Mouse (Mus musculus): ENCODE data around the gene Rsad1.

DNA sequence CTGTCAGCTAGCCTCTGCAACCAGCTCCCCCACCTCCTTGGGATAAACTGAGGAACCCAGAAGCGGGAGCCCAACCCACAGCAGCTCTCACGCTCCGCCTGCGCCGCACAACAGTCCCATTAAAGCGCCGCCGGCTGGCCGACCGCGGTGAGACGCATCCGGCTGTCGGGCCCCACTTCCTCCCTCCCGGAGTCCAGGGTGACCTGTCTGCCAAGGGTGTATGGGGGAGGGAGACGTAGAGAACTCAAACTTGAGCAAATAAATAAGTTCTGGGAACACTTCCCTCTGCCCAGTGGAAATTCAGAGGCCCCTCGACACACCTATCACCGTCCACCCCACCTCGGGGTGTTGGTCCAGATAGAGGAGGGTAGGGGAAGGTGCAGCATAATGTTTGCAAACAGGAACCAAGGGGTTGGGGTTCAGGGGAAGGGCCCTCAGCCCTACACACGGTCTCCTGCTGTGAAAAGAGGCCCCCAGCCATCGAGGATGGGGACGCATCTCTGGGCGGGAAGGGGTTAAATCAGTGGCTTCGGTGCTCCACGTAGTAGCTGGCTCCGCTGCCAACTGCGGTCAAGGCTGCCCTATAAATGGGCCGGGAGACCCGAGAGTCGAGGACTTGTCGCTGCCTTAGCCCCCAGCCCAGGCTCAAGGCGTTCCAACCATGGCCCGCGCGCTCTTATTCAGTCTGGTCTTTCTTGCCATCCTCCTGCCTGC, 15.5 kb upstream of the Rsad1 start, which contains the start of gene Chad:
- TF ChIP-seq CTCF (IDR thresholded peaks at IDR 0.05; ENCODE audit: extremely low read depth, insufficient read depth, insufficient read length, insufficient replicate concordance) (no peak), POLR2A (IDR thresholded peaks at IDR 0.05; ENCODE audit: low read depth, low read length) (no peak)

Measured in spleen, adult 2 months (tissue).